Mouse (Mus musculus) cerebellum, adult 9-11 months (tissue): ENCODE data around the gene Olfr461.
"Not testable (repeated sequence)": the region's sequence is repeated elsewhere in the genome, so short reads cannot be mapped to it uniquely, and the experiment has no call there.

Source experiments
- DNase-seq: peaks from one replicate; pipeline ENCODE4 v3.0.0; 2022

Gene Olfr461

GRCm38 (mm10) chr6:40554950-40555349 lies at the start of gene Olfr461:
TSS of gene Olfr461 (minus strand) at chr6:40555050.
- DNase-seq: no peak

- DNase-seq: not testable (repeated sequence)
These were observed 43.7 kb upstream of the Olfr461 start for GRCm38 (mm10) chr6:40598546-40598945.

GRCm38 (mm10) chr6:40594804-40595550 lies 40.1 kb upstream of the Olfr461 start:
- no peak for DNase-seq

- DNase-seq: no peak
These were observed 33.5 kb upstream of the Olfr461 start for GRCm38 (mm10) chr6:40588346-40588745.

- no peak for DNase-seq
These were observed 30.8 kb upstream of the Olfr461 start, which contains the start of gene Clec5a for GRCm38 (mm10) chr6:40585645-40586044. TSS of gene Clec5a (minus strand) at chr6:40585821.

GRCm38 (mm10) chr6:40584336-40584735 lies 29.5 kb upstream of the Olfr461 start:
- DNase-seq: no peak

GRCm38 (mm10) chr6:40576305-40576704 lies 21.5 kb upstream of the Olfr461 start:
- DNase-seq: no peak

GRCm38 (mm10) chr6:40573618-40574017 lies 18.8 kb upstream of the Olfr461 start:
- no peak for DNase-seq

GRCm38 (mm10) chr6:40569187-40569586 lies 14.3 kb upstream of the Olfr461 start, which contains the start of gene Olfr460:
TSS of gene Olfr460 (plus strand) at chr6:40569487.
- no peak for DNase-seq

- DNase-seq: no peak
These were observed 10.2 kb downstream of the Olfr461 start for GRCm38 (mm10) chr6:40544690-40545089.

GRCm38 (mm10) chr6:40519408-40519807 lies 35.4 kb downstream of the Olfr461 start, which contains the start of gene Prss37:
TSS of gene Prss37 (minus strand) at chr6:40519508.
- DNase-seq: no peak

- DNase-seq: no peak
These were observed 61.6 kb downstream of the Olfr461 start, which contains the start of gene Tas2r108 for GRCm38 (mm10) chr6:40493229-40493628. TSS of gene Tas2r108 (plus strand) at chr6:40493529.
